Mouse (Mus musculus) heart, embryonic 14.5 days (tissue): ENCODE data around the gene Klf11. TPM values are rescaled to one million over a fixed set of nuclear protein-coding genes. Genes with fewer than 3 reads are reported as not detected.
A peak's percentile ranks its signal among the peaks of the same experiment; 100 is the strongest.
"Not testable (repeated sequence)": the region's sequence is repeated elsewhere in the genome, so short reads cannot be mapped to it uniquely, and the experiment has no call there.

Experiments
- ATAC-seq: fragments of 200-750 bp; cut with Nextera tagmentation; 2 replicates; pipeline ENCODE4 v1.8.0; 2017; ENCODE audit warnings: low read depth, moderate TSS enrichment; ENCODE audit not compliant: insufficient number of reproducible peaks, insufficient read depth, low FRiP score
- H3K27ac ChIP-seq, 2 experiments: fragments of 200-500 bp in 1 of 2; fragments of 300-500 bp in 1 of 2; sonication (generic) in 1 of 2; replicated peaks in 1 of 2; 2 replicates each; pipeline ENCODE4 v1.5.1; 2012 to 2014; ENCODE audit warnings: low read depth in 2 of 2, low read length in 2 of 2, control low read depth in 1 of 2, mild to moderate bottlenecking in 1 of 2, mixed read lengths in 1 of 2; ENCODE audit not compliant: control insufficient read depth in 1 of 2, insufficient read depth in 1 of 2
- H3K27me3 ChIP-seq: fragments of 300-500 bp; sonication (generic); 2 replicates; pipeline ENCODE4 v1.6.1; 2014; ENCODE audit warnings: mild to moderate bottlenecking, low read length, control low read depth; ENCODE audit not compliant: control insufficient read depth, insufficient read depth
- H3K36me3 ChIP-seq: fragments of 300-500 bp; sonication (generic); 2 replicates; pipeline ENCODE4 v1.6.1; 2014; ENCODE audit warnings: mild to moderate bottlenecking, control low read depth, low read length, mixed read lengths; ENCODE audit not compliant: control insufficient read depth, insufficient read depth
- H3K4me1 ChIP-seq, 2 experiments: fragments of 200-500 bp in 1 of 2; fragments of 300-500 bp in 1 of 2; sonication (generic) in 1 of 2; 2 replicates each; pipeline ENCODE4 v1.6.1; 2012 to 2014; ENCODE audit warnings: low read length in 2 of 2, control low read depth in 1 of 2, mixed read lengths in 1 of 2; ENCODE audit not compliant: control insufficient read depth in 2 of 2, insufficient read depth in 2 of 2
- H3K4me2 ChIP-seq: fragments of 300-500 bp; sonication (generic); 2 replicates; pipeline ENCODE4 v1.6.1; 2014; ENCODE audit warnings: mild to moderate bottlenecking, low read length
- H3K4me3 ChIP-seq, 2 experiments: fragments of 200-500 bp in 1 of 2; fragments of 300-500 bp in 1 of 2; sonication (generic) in 1 of 2; 2 replicates each; pipeline ENCODE4 v1.5.1; 2012 to 2014; ENCODE audit warnings: low read length in 2 of 2, mild to moderate bottlenecking in 2 of 2, control low read depth in 1 of 2, low read depth in 1 of 2, moderate library complexity in 1 of 2; ENCODE audit not compliant: control insufficient read depth in 1 of 2, insufficient read depth in 1 of 2
- H3K9ac ChIP-seq: fragments of 300-500 bp; sonication (generic); 2 replicates; pipeline ENCODE4 v1.6.1; 2014; ENCODE audit warnings: mild to moderate bottlenecking, low read length
- H3K9me3 ChIP-seq: fragments of 300-500 bp; sonication (generic); 2 replicates; pipeline ENCODE4 v1.6.1; 2016; ENCODE audit warnings: low read length, control low read depth; ENCODE audit not compliant: control insufficient read depth
- WGBS: fragments of 180-500 bp; shearing (Covaris S2); extraction: QIAGEN DNeasy Blood & Tissue Kit; methylation state at CpG from one replicate; pipeline ENCODE4 v1.1.7; 2014; 5-methylcytosine and 5-hydroxymethylcytosine counted together
- polyA plus RNA-seq: library from polyadenylated mRNA; unstranded; fragments of >200 nt; fragmentation: Nextera tagmentation; extraction: Ambion mirVana; gene quantifications from 2 replicates; pipeline ENCODE4 v1.2.1, GENCODE M21; 2014

The Klf11 gene
- polyA plus RNA-seq, 1 experiment from 2014 or later = 22.3 TPM

DNA sequence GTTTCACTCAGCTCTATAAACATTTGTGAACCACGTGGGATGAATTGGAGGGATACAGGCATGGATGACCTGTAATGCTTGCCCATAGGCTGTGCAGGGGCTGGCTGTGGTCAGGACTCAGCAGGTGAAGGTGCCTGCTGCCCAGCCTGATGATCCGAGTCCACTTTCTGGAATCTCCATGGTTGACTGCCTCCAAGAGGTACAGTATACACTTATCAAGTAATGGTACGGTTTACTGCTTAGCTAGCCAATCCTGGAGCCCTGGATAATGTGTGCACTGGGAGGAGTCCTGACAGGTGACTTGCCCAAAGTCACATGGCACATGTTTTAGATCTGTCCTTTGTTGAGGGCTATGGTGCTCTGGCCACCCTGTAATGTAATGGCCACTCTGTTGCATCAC is 39.3 kb downstream of the Klf11 start:
- no peak overlapping the region for H3K4me3 ChIP-seq
- H3K27me3 ChIP-seq = no peaks in the 10 kb centered on the region; the same call in 1 of the 2 replicates
- H3K4me1 ChIP-seq = no peaks in the 10 kb centered on the region
- ATAC-seq = no peak
- H3K36me3 ChIP-seq = no peaks in the 10 kb centered on the region
- no peak overlapping the region for H3K27ac ChIP-seq
- 81% methylated on average over 3 of the region's 3 CpGs for WGBS
- no peak overlapping the region for H3K4me2 ChIP-seq
- H3K9me3 ChIP-seq = no peaks in the 10 kb centered on the region
- H3K9ac ChIP-seq = no peak overlapping the region

DNA sequence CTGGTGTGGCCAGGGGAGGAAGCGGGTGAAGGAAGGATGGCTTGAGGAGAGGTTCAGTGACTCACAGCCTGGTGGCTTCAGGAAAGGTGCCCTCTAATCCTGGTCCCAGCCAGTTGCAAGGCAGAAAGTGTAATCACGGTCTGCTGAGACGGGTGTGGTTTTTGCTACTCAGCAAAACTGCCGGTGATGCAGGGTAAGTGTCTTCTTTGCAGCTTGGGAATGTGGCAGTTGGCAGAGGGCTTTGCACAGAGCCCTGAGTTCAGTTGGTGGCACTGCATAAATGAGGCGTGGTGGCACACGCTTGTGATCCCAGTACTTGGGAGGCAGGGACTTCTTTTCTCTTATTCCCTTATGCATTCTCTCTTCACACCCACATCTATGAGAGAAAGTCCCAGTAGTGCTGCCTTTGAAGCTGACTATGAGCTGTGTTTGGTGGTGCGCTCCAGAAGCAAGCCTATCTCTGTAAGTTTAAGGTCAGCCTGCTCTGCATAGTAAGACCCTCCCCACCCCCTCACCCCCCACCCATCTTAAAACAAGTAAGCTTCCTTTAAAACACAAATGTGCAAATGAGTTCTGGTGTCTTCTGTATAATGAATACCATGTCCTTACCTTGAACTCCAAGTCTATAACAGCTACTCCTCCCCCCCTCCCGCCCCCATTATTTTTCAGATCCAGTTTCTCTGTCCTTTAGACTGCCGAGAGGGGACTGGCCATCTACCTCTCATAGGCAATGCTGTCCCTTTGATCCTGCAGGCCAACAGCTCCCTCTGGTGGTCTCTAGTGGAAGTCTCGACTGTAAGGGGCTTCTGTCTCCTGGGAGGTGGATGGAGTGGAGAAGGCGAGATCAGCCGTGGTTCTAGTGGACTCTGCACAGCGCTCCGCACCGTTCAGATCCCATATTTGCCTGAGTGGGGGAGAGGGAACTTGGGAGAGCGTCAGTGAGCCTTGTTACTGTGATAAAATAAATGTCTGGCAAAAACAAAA is 45.7 kb downstream of the Klf11 start:
- H3K4me1 ChIP-seq = no peaks in the 10 kb centered on the region; a peak in 1 of 4 replicates
- ATAC-seq = peak; percentile 69; the same call in 1 of the 2 replicates
- H3K9me3 ChIP-seq = no peaks in the 10 kb centered on the region
- H3K36me3 ChIP-seq = no peaks in the 10 kb centered on the region
- no peaks in the 10 kb centered on the region for H3K27me3 ChIP-seq
- no peak overlapping the region for H3K27ac ChIP-seq
- no peak overlapping the region for H3K4me2 ChIP-seq
- H3K9ac ChIP-seq = no peak overlapping the region
- H3K4me3 ChIP-seq = no peak overlapping the region
- WGBS = 36% methylated on average over 16 of the region's 16 CpGs

DNA sequence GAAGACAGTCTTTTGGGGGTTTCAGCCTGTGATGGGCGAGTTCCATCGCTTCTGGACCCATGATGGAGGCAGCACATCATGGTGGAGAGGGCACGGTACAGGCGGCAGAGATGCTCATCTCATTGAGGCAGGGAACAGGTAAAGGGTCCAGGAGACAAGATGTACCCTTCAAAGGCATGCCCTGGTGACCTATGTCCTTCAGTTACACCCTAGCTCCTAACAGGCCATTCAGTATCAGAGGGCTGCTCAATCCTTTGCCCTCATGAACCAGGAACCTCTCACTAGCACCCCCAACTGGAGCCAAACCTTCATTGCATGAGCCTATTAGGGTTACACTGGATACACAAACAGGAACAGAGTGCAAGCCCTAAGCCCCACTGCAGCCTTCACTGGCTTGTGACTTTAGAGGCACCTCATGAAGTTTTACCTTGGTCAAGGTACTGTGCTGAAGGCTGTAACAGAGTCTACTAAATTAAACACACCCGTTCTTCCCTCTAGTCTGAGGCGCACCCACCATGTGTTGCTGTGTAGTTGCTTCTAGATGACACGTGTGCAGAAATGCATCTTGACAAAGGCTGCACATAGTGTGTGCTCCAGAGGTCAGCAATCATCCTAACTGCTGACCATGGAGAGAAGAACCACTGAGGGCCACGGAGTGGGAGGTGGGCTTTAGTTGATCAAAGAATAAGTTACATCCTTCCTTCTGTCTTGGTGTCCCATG is 46.6 kb downstream of the Klf11 start:
- no peak; the same call in 1 of the 2 replicates for ATAC-seq
- no peak overlapping the region for H3K4me3 ChIP-seq
- 59% methylated on average over 8 of the region's 8 CpGs for WGBS
- H3K9ac ChIP-seq = no peak overlapping the region
- H3K4me2 ChIP-seq = no peak overlapping the region
- H3K4me1 ChIP-seq = peaks cover 0 to 1% of the 10 kb centered on the region in 2 experiments; a peak in 1 of 4 replicates
- H3K27me3 ChIP-seq = no peaks in the 10 kb centered on the region
- no peak overlapping the region for H3K27ac ChIP-seq
- no peaks in the 10 kb centered on the region for H3K9me3 ChIP-seq
- H3K36me3 ChIP-seq = no peaks in the 10 kb centered on the region

DNA sequence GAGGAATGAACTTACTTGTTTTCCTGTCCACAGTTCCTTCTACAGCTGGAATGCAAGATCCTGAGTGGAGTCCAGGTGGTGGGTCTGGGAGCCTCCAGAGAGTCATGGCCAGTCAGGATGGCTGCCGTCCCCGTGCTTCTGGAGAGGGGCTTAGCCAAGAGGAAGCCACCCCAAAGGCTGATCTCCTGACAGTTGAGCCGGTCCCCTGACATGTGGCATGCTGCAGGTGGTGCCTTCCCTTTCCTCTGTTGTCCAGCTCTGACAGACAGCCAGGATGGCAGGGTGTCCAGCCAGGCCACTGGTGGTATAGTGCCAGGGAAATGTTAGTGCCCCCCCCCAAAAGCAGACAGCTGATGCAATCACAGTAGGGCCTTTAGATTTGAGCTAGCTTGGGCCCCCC is 47.4 kb downstream of the Klf11 start:
- ATAC-seq = no peak
- no peaks in the 10 kb centered on the region for H3K36me3 ChIP-seq
- H3K27ac ChIP-seq = no peak overlapping the region
- no peaks in the 10 kb centered on the region for H3K9me3 ChIP-seq
- no peak overlapping the region for H3K4me2 ChIP-seq
- no peak overlapping the region for H3K4me3 ChIP-seq
- H3K27me3 ChIP-seq = no peaks in the 10 kb centered on the region
- H3K4me1 ChIP-seq = peaks cover 8 to 9% of the 10 kb centered on the region in 2 experiments; a peak in 3 of 4 replicates
- H3K9ac ChIP-seq = no peak overlapping the region
- WGBS = 51% methylated on average over 3 of the region's 3 CpGs

DNA sequence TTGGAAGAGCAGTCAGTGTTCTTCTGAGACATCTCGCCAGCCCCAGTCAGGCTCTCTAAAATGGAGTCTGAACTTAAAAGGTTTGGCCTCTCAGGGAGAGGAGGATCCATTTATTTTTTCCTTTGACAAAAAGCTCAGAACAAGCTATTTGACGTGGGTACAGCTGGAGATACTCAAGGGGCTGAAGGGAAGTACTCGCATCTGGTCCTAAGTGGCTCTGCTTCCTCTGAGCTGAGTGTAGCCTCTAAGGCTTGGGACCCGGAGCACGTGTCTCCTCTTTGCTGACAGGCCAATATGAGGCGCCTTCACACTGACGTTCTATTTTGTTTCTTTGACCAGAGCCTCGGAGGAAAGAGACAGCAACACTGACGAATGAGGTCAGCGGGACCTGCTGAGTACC is 48.5 kb downstream of the Klf11 start:
- Histone ChIP-seq H3K4me3 (no peak overlapping the region), H3K27me3 (no peaks in the 10 kb centered on the region), H3K27ac (no peak overlapping the region), H3K9me3 (no peaks in the 10 kb centered on the region), H3K9ac (no peak overlapping the region), H3K4me2 (no peak overlapping the region), H3K36me3 (no peaks in the 10 kb centered on the region), H3K4me1 (peaks cover 8 to 10% of the 10 kb centered on the region in 2 experiments; a peak in 3 of 4 replicates)
- WGBS = 51% methylated on average over 10 of the region's 10 CpGs
- ATAC-seq = no peak

DNA sequence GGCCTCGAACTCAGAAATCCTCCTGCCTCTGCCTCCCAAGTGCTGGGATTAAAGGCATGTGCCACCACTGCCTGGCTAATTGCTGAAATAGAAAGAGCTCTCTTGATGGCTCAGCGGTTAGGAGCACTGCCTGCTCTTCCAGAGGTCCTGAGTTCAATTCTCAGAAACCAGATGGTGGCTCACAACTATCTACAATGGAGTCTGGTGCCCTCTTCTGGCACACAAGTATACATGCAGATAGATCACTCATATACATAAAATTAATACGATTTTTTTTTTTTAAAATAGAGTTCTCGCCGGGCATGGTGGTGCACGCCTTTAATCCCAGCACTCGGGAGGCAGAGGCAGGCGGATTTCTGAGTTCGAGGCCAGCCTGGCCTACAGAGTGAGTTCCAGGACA is 50.5 kb downstream of the Klf11 start:
- 86% methylated on average over 9 of the region's 9 CpGs for WGBS
- not testable (repeated sequence) for H3K27me3 ChIP-seq, H3K4me2 ChIP-seq, H3K9me3 ChIP-seq, H3K36me3 ChIP-seq, H3K27ac ChIP-seq, H3K9ac ChIP-seq, ATAC-seq, H3K4me3 ChIP-seq
- H3K4me1 ChIP-seq = peaks cover 9 to 14% of the 10 kb centered on the region in 2 experiments; a peak in 3 of 4 replicates

DNA sequence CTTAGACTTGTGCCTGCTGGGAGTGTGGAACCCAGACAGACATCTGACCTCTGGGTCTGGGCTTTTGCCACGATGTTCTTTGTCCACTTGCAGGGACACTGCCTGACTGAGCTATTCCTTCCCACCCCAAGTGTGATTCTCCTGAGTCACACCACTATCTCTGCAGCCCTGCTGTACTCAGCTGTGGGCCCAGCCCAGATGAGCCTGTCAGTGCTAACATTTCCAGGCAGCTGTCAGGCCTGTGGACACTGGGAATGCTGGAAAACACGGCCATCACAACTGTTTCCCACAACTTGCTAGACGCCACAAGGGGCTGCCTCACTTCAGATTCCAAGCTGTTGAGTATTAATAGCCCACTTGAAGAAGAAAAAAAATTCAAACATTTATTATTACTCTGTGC is 51.9 kb downstream of the Klf11 start:
- no peak for ATAC-seq
- Histone ChIP-seq H3K4me2 (no peak overlapping the region), H3K27ac (peak overlapping the region; percentile 39 to 69), H3K9ac (no peak overlapping the region), H3K4me1 (peaks cover 12 to 27% of the 10 kb centered on the region in 2 experiments), H3K9me3 (no peaks in the 10 kb centered on the region), H3K36me3 (no peaks in the 10 kb centered on the region), H3K27me3 (no peaks in the 10 kb centered on the region), H3K4me3 (no peak overlapping the region)
- 24% methylated on average over 3 of the region's 3 CpGs for WGBS
